ENCODE assay signal across 16 mouse cellular contexts in genomic region chrX:101377076-101377475, GRCm38 (mm10). TPM values are rescaled to one million over a fixed set of nuclear protein-coding genes. Genes with fewer than 3 reads are reported as not detected.
DNase-seq lines count a peak whose midpoint lies in the region; ATAC-seq and TF ChIP-seq lines count a peak whose summit lies in the region.
"Had no signal": no experiment of that assay in that cellular context is flagged by ENCODE, and none has a peak within 500 bp of the region (broad histone marks: within the 10 kb centered on the region; RNA-seq: fewer than 3 reads in every experiment).

No protein-coding gene starts in this region.

- no peaks in the 10 kb centered on the region for H3K27me3 ChIP-seq in lung, postnatal 0 days (replicated peaks; ENCODE audit: insufficient read depth, low read length)
- no peaks in the 10 kb centered on the region for H3K27me3 ChIP-seq in kidney, postnatal 0 days (ENCODE audit: insufficient read depth, low read length)
- H3K27me3 ChIP-seq in liver, embryonic 13.5 days = peaks cover 3% of the 10 kb centered on the region

- no peak overlapping the region for H3K4me3 ChIP-seq in lung, postnatal 0 days (ENCODE audit: low read depth, low read length)
- no peak overlapping the region for H3K4me3 ChIP-seq in kidney, postnatal 0 days (replicated peaks; ENCODE audit: low read depth, low read length)
- H3K4me3 ChIP-seq in liver, embryonic 13.5 days (replicated peaks) = peak overlapping the region; percentile 30
- H3K4me3 ChIP-seq: embryonic facial prominence, embryonic 13.5 days; heart, embryonic 12.5 days; hindbrain, embryonic 12.5 days; midbrain, embryonic 15.5 days; neural tube, embryonic 13.5 days had no signal

- H3K4me1 ChIP-seq in lung, postnatal 0 days (ENCODE audit: insufficient read depth, low read depth, low read length) = no peaks in the 10 kb centered on the region
- no peaks in the 10 kb centered on the region for H3K4me1 ChIP-seq in kidney, postnatal 0 days (replicated peaks; ENCODE audit: insufficient read depth, low read length)
- no peaks in the 10 kb centered on the region for H3K4me1 ChIP-seq in liver, embryonic 13.5 days (replicated peaks)
- H3K4me1 ChIP-seq: embryonic facial prominence, embryonic 13.5 days; heart, embryonic 12.5 days; hindbrain, embryonic 12.5 days; neural tube, embryonic 13.5 days had no signal

- 36% methylated on average over 4 of the region's 4 CpGs for WGBS in lung, postnatal 0 days
- 50% methylated on average over 4 of the region's 4 CpGs for WGBS in kidney, postnatal 0 days
- 40% methylated on average over 4 of the region's 4 CpGs for WGBS in liver, embryonic 13.5 days (ENCODE audit: insufficient replicate concordance)

- TF ChIP-seq CTCF in lung, postnatal 0 days (IDR thresholded peaks at IDR 0.05) = no peak
- TF ChIP-seq CTCF in kidney, postnatal 0 days (IDR thresholded peaks at IDR 0.05; ENCODE audit: low read depth) = no peak

- TF ChIP-seq EP300 in lung, postnatal 0 days (IDR thresholded peaks at IDR 0.05) = no peak

- no peaks in the 10 kb centered on the region for H3K9me3 ChIP-seq in lung, postnatal 0 days (ENCODE audit: low read length)
- H3K9me3 ChIP-seq in kidney, postnatal 0 days (replicated peaks; ENCODE audit: low read length) = no peaks in the 10 kb centered on the region
- no peaks in the 10 kb centered on the region for H3K9me3 ChIP-seq in liver, embryonic 13.5 days (replicated peaks)
- H3K9me3 ChIP-seq: embryonic facial prominence, embryonic 13.5 days; heart, embryonic 12.5 days; hindbrain, embryonic 12.5 days; midbrain, embryonic 15.5 days; neural tube, embryonic 13.5 days had no signal

- H3K27ac ChIP-seq in lung, postnatal 0 days (ENCODE audit: low read length) = no peak overlapping the region
- peak overlapping the region; percentile 66; the same call in 1 of the 2 replicates for H3K27ac ChIP-seq in kidney, postnatal 0 days
- no peak overlapping the region for H3K27ac ChIP-seq in liver, embryonic 13.5 days
- H3K27ac ChIP-seq: embryonic facial prominence, embryonic 13.5 days; hindbrain, embryonic 12.5 days; midbrain, embryonic 15.5 days; neural tube, embryonic 13.5 days had no signal

- H3K36me3 ChIP-seq in lung, postnatal 0 days (ENCODE audit: insufficient read depth, low read length) = no peaks in the 10 kb centered on the region
- H3K36me3 ChIP-seq in kidney, postnatal 0 days (ENCODE audit: insufficient read depth, low read length) = no peaks in the 10 kb centered on the region
- no peaks in the 10 kb centered on the region for H3K36me3 ChIP-seq in liver, embryonic 13.5 days
- H3K36me3 ChIP-seq: embryonic facial prominence, embryonic 13.5 days; heart, embryonic 12.5 days; hindbrain, embryonic 12.5 days; midbrain, embryonic 15.5 days; neural tube, embryonic 13.5 days had no signal

- no peak for ATAC-seq in lung, postnatal 0 days
- ATAC-seq in kidney, postnatal 0 days (replicated peaks; ENCODE audit: low FRiP score, low read depth) = peak; percentile 86
- peak; percentile 70 for ATAC-seq in liver, embryonic 13.5 days (ENCODE audit: low read depth)
- ATAC-seq: midbrain, embryonic 15.5 days had no signal

- DNase-seq in lung, postnatal 10 days = peak; percentile 1
- DNase-seq in lung, postnatal 0 days (ENCODE audit: low spot score) = no peak
- peak; percentile 18 for DNase-seq in kidney, postnatal 0 days (ENCODE audit: low spot score)
- DNase-seq in liver, embryonic 13.5 days = no peak
- DNase-seq in yolk sac, embryonic 10.5 days (ENCODE audit: low spot score) = peak; percentile 57
- no peak for DNase-seq in ovary, postnatal 36 days (ENCODE audit: low spot score)
- DNase-seq in cerebellum, adult 11-12 months = no peak
- DNase-seq in cerebellum, adult 9-11 months = no peak
- DNase-seq: adrenal gland, adult 8-10 months; cerebellum, postnatal 25 days; gastrocnemius, postnatal 25 days had no signal

- H3K9ac ChIP-seq in lung, postnatal 0 days (replicated peaks; ENCODE audit: low read depth) = no peak overlapping the region
- H3K9ac ChIP-seq in kidney, postnatal 0 days (ENCODE audit: low read depth, low read length) = no peak overlapping the region
- H3K9ac ChIP-seq in liver, embryonic 13.5 days = no peak overlapping the region
- H3K9ac ChIP-seq: embryonic facial prominence, embryonic 13.5 days; heart, embryonic 12.5 days; hindbrain, embryonic 12.5 days; midbrain, embryonic 15.5 days; neural tube, embryonic 13.5 days had no signal

- no peak overlapping the region for H3K4me2 ChIP-seq in lung, postnatal 0 days (replicated peaks; ENCODE audit: low read depth, low read length)
- peak overlapping the region; percentile 10; the same call in 1 of the 2 replicates for H3K4me2 ChIP-seq in kidney, postnatal 0 days (ENCODE audit: low read length)
- H3K4me2 ChIP-seq in liver, embryonic 13.5 days = no peak overlapping the region
- H3K4me2 ChIP-seq: embryonic facial prominence, embryonic 13.5 days; heart, embryonic 12.5 days; hindbrain, embryonic 12.5 days; midbrain, embryonic 15.5 days; neural tube, embryonic 13.5 days had no signal

RNA-seq across cellular contexts. Expression of gene Gjb1, which starts 0.9 kb away (rescaled TPM):
- polyA plus RNA-seq in lung, postnatal 0 days (2015; fragmentation: Nextera tagmentation; extraction: Ambion mirVana) = 1.6 and 2.0 TPM in 2 replicates
- polyA plus RNA-seq in kidney, postnatal 0 days (2015; fragmentation: Nextera tagmentation; extraction: Ambion mirVana) = 49.8 and 52.9 TPM in 2 replicates
- polyA plus RNA-seq in liver, embryonic 13.5 days (2015; fragmentation: Nextera tagmentation; extraction: Ambion mirVana) = 50.0 and 53.6 TPM in 2 replicates
- polyA plus RNA-seq: embryonic facial prominence, embryonic 13.5 days had no signal

RNA-seq across cellular contexts. Expression of gene Zmym3, which starts 43.6 kb away (rescaled TPM):
- polyA plus RNA-seq in lung, postnatal 0 days (2015; fragmentation: Nextera tagmentation; extraction: Ambion mirVana) = 12.7 and 14.3 TPM in 2 replicates
- polyA plus RNA-seq in kidney, postnatal 0 days (2015; fragmentation: Nextera tagmentation; extraction: Ambion mirVana) = 16.9 and 19.1 TPM in 2 replicates
- 6.8 and 7.8 TPM in 2 replicates for polyA plus RNA-seq in liver, embryonic 13.5 days (2015; fragmentation: Nextera tagmentation; extraction: Ambion mirVana)

RNA-seq across cellular contexts. Expression of gene Nono, which starts 52.0 kb away (rescaled TPM):
- polyA plus RNA-seq in lung, postnatal 0 days (2015; fragmentation: Nextera tagmentation; extraction: Ambion mirVana) = 117 and 131 TPM in 2 replicates
- polyA plus RNA-seq in kidney, postnatal 0 days (2015; fragmentation: Nextera tagmentation; extraction: Ambion mirVana) = 265 and 282 TPM in 2 replicates
- polyA plus RNA-seq in liver, embryonic 13.5 days (2015; fragmentation: Nextera tagmentation; extraction: Ambion mirVana) = 138 and 169 TPM in 2 replicates

Comparison
In these comparisons a context has a peak if more than half of its experiments do, and no peak if none do; other contexts are left out.
1. DNase-seq: peak in lung, postnatal 10 days (single experiment), kidney, postnatal 0 days (single experiment) and yolk sac, embryonic 10.5 days (single experiment); none in lung, postnatal 0 days (single experiment), liver, embryonic 13.5 days (single experiment), ovary, postnatal 36 days (single experiment), cerebellum, adult 11-12 months (single experiment) and cerebellum, adult 9-11 months (single experiment).
2. RNA of gene Gjb1, which starts 0.9 kb away (polyA plus RNA-seq): 50.0 to 53.6 TPM in liver, embryonic 13.5 days and 49.8 to 52.9 TPM in kidney, postnatal 0 days; 1.6 to 2.0 TPM in lung, postnatal 0 days; every median in the first group is over 10 times any median in the second.